Mouse (Mus musculus) heart, postnatal 25 days (tissue): ENCODE measurements around the gene Abr. TPM values are rescaled to one million over a fixed set of nuclear protein-coding genes. Genes with fewer than 3 reads are reported as not detected.
A peak's percentile ranks its signal among the peaks of the same experiment; 100 is the strongest.

Experiments
- DNase-seq: peaks from one replicate; pipeline ENCODE4 v3.0.0; 2022; ENCODE audit warnings: low spot score
- intact Hi-C: fragments of 180-260 bp; cut with DNase I; formaldehyde crosslinking; loops from one replicate; pipeline ENCODE4 v1.15.1; 2025
- total RNA-seq, 2 experiments: library from RNA; stranded (reverse); gene quantifications; 2 replicates each; pipeline ENCODE4 v1.2.3; 2021

The Abr gene
- total RNA-seq, 2 experiments from 2014 or later: 26.2 to 29.5 TPM

DNA sequence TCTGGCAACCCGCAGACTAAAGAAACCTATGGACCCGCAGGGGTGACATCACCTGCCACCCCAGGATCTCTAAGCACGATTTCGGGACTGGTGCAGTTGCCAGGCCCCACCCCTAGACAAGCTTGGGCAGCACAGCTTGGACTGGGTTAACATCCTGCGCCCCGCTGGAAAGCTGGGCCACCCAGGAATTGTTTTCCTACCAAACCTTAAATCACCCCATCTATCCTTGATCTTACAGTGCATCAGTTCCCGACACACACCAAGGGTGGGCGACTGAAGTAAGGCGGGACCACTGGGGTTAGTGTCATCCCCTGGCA is 50.5 kb downstream of the Abr start:
- DNase-seq: no peak
- intact Hi-C loops: no loop called here

DNA sequence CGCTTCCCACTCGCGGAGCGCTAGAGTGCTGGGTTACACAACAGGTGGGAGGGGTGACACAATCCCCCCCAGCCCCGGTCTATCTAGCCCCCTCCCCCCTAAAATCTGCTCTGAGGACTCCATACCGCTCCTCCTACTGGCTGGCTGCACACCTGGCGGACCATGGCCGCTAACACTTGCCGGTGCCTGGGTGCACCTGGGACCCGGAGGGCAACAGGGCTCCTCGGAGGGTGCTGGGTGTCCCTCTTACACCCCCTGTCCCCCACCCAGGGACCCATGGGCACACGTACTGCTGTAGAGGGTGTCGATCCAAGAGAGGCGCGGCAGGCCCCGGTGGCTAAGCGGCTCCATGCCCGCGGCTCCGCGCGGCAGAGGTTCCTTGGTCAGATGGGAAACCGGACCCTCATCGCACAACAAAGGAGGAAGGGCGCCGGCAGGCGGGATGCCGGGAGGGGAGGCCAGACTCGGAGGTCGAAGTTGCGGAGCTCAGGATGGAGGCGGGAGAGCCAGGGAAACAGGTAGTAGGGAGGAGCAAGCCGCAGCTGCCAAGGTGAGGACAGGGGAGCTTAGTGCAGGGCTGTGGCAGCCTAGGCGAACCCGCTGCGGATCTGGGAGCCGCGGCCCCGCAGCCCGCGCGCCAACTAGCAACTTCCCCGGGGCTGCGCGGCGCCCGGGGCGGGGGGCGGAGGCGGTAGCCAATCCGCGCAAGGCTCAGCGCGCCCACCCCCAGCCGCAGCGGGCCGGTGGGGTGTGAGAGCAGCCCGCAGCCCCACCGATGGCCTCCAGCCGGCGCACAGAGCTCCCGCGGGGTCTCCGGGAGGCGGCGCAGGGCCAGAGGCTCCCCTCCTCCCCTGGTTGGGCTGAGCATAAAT is 51.1 kb downstream of the Abr start:
- intact Hi-C loops: no loop called here
- DNase-seq: no peak

DNA sequence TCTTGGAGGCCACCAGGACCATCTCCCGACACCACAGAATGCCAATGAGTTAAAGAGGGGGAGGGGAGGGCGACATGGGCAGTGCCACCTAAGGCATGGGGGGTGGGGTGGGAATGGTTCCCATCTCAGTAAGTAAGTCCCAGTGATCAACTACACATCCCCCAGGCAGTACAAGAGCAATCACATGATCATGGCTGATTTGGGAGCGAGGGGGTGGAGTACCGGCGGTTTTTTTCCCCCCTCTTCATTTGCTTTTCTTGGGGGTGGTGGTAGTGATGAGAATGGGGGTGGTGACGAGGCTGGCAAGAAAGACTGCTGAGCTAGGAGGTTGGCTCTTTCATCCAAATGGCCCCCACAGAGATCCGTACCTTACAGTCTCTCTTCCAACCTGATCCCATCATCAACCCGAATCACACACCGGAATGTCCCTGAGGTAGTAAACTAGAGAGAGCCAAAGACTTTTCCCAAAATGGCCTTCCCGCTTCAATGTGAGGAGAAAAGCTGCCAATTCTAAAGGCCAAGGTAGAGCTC is 51.8 kb downstream of the Abr start:
- intact Hi-C loops: no loop called here

GRCm38 (mm10) chr11:76569436-76569835 is 52.7 kb downstream of the Abr start:
- no peak for DNase-seq
- intact Hi-C loops: no loop called here

More for the DNA sequence above, 51.8 kb downstream of the Abr start:
- DNase-seq: no peak

- intact Hi-C loops: no loop called here
- DNase-seq: no peak
Measured at GRCm38 (mm10) chr11:76566081-76566480, 56.0 kb downstream of the Abr start.

DNA sequence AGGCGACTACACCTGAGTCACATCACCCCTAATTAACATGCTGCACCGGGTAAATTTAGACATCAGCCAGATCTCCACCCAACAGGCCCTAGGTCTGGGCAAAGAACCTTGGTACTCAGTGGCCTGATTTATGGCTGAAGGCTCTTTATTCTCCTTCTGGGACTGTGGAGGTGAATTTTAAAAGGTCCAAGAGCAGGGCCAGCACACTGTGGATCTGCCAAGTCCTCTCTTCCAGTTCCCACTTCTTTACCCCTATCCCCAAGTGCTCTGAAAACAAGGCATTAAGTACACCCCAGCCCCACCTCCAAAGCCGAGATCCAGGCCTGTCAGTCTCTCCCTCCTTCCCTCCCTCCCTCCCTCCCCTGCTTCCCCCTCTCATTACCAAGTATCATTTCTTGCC is 59.5 kb downstream of the Abr start:
- no peak for DNase-seq
- intact Hi-C loops: no loop called here

GRCm38 (mm10) chr11:76562165-76562564 is 59.9 kb downstream of the Abr start:
- no peak for DNase-seq
- intact Hi-C loops: no loop called here

- DNase-seq: no peak
- intact Hi-C loops: no loop called here
Measured at GRCm38 (mm10) chr11:76557837-76558236, 64.3 kb downstream of the Abr start.

DNA sequence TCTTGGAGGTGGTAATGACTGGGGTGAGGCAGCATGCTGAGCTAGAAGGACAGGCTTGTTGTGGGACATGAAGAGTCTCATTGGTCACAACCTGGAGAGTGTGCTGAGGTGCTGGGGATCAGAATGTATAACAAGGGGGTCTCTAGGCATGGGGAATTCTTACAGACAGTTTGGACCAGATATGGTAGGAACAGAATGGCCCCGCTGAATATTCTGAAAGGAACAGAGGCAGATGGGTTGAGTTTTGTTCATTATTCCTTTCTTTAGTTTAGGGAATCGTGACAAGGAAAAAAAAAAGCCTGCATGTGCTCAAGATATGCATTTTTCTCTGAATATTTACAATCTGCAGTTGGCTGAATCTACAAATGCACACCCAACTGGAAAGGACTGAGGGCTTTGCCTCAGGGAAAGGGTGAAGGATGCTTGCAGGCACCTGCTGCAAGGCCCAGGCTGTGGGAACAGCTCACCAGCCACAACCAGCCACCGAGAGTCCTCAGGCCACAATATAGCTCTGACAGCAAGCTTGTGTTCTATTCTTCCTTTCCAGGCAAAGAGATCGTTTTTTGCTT is 73.9 kb downstream of the Abr start:
- intact Hi-C loops: loop anchor here (10.0 kb wide), 1 partner anchor 97 kb away; no protein-coding TSS in a partner anchor
- DNase-seq: no peak

DNA sequence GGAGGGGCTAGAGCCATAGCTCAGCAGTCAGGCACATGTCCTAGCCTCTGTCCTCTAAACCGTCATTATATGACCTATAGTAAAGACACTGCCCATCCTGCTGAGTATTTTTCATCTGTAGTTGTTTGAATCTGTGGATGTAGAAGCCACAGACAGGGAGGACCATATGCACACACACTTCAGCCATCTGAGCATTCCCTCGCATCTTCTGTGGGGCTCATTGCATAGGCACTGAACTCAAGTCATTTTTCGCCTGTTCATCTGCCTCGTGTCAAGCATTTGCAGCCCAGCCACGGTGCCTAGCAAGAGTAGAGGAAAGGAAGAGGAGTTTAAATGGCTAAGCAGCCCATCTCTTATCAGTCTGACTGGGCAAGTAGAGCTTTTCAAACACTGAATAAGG is 74.7 kb downstream of the Abr start:
- intact Hi-C loops: loop anchor here (10.0 kb wide), 1 partner anchor 97 kb away; no protein-coding TSS in a partner anchor
- no peak for DNase-seq

DNA sequence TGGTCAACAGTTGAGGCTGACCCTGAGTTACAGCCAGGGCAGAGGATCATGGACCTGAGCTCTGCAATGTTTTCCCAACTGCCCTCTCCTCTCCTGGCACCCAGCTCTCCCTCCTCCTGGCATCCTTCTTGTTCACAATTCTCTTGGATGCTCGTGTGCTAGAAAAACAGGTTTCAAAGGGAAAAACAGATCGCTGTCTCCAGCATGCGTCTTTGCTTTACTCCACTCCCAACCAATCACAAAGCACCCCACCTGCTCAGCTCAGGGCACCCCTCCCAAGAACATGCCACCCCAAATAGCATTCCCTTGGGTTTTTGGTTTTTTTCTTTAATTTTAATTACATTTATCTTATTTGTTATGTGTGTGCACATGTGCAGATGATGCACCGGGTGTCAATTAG is 75.7 kb downstream of the Abr start:
- intact Hi-C loops: loop anchor here (10.0 kb wide), 1 partner anchor 98 kb away; no protein-coding TSS in a partner anchor
- no peak for DNase-seq

DNA sequence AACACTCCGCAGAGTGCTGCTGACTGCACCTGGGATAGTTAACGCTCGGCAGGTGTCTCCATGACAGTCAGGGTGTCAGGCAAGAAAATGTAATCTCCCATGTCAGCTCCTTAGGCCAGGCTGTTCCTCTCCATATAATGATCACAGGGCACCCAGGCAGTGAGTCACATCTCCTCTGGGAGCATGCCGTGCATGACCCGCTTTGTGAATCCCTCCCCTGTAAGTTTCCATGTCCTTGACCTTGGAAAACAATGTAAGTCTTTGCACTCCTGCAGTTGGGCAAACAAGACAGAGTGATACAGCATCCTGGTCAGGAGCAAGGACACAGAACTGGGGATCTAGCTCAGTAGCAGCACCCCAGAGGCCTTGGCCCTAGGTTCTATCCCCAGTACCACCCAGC is 78.8 kb downstream of the Abr start:
- intact Hi-C loops: loop anchor here (10.0 kb wide), 1 partner anchor 102 kb away; no protein-coding TSS in a partner anchor

GRCm38 (mm10) chr11:76540973-76541372 is 81.1 kb downstream of the Abr start:
- intact Hi-C loops: loop anchor here (1.0 to 10.0 kb wide), 2 partner anchors 37 to 104 kb away; no protein-coding TSS in a partner anchor
- peak; percentile 15 for DNase-seq

More for the DNA sequence above, 78.8 kb downstream of the Abr start:
- no peak for DNase-seq

DNA sequence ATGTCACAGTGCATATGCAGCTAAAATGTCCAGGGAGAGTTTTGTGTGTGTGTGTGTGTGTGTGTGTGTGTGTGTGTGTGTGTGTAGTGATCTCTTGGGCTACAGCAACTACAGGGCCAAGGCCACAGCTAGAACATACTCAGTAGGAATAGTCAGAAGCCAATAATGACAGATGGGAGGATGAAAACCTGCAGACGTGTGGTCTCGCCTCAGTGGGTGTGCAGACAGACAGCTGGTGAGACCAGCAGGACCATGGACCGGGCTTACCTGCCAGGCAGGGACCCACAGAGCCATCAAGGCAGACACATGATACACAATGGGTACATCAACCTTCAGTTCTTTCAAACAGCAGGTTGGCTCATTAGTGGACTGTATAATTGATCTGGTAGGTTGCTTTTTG is 84.7 kb downstream of the Abr start:
- DNase-seq: no peak
- intact Hi-C loops: no loop called here

DNA sequence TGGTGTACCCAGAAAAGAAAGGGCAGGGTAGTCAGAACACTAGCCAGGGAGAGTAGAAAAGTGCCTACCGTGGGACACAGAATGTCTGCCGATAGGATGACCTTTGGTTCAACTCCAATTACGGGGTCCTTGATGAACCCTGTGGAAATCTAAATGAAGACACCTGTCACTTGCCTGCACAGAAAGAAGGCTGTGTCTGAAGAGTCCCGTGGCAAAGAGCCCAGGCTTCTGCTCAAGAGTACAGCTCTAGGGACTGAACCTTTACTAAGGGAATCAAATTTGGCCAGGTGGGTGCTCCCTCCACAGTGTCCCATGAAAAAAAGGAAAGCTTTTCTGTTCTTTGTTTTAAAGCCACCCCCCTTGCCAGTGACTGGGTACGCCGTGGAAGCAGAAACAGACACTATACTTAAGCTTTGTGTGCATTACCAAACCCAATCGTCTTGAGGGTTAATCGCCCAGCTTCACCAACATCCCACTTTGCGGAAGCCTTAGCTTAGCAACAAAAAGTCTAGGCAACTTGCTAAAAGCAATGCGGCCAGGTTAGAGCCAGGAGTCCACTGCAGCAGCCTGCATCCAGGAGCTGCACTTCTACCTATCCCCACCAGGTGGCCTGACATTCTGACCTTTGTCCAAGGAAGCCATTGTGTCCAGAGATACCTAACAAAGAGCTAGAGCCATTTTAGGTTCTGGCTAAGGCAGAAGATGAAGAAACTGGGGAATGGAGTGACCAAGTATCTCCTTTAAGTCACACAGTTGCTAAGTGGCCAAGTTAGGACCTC is 85.3 kb downstream of the Abr start:
- DNase-seq: no peak
- intact Hi-C loops: no loop called here

- intact Hi-C loops: no loop called here
Measured at GRCm38 (mm10) chr11:76532001-76532400, 90.1 kb downstream of the Abr start.

DNA sequence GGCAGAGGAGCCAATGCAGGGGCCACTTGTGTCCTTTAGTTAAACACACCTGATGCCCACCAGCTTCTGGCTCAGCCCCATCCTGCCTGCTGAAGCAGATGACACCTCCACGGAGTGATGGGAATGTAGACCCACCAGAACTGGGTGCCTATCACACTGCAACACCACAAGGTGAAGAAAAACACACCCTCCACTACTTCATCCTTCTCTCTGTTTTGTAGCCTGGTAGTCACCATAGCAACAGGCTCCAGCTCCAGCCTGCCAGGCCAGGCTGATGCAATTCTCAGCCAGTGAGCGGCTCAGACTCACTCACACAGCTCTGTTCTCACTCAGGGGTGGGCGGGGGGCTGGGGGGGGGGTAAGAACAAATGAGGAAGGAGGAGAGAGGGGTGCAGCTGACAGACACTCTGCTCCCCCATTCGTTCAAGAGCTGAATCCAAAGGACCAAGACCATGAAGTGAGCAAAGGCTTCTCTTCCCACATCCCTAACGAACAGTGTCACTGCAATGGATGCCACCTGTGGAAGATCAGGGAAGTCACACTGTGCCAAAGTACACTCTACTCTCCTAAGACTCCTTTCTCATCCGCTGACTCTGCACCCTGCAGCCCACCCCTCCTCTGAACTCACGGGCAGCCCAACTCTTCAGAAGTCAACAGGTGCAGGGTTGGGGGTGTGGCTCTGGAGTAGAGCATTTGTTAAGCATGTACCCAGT is 91.0 kb downstream of the Abr start:
- intact Hi-C loops: no loop called here
- no peak for DNase-seq

More at GRCm38 (mm10) chr11:76532001-76532400, 90.1 kb downstream of the Abr start:
- DNase-seq: no peak

DNA sequence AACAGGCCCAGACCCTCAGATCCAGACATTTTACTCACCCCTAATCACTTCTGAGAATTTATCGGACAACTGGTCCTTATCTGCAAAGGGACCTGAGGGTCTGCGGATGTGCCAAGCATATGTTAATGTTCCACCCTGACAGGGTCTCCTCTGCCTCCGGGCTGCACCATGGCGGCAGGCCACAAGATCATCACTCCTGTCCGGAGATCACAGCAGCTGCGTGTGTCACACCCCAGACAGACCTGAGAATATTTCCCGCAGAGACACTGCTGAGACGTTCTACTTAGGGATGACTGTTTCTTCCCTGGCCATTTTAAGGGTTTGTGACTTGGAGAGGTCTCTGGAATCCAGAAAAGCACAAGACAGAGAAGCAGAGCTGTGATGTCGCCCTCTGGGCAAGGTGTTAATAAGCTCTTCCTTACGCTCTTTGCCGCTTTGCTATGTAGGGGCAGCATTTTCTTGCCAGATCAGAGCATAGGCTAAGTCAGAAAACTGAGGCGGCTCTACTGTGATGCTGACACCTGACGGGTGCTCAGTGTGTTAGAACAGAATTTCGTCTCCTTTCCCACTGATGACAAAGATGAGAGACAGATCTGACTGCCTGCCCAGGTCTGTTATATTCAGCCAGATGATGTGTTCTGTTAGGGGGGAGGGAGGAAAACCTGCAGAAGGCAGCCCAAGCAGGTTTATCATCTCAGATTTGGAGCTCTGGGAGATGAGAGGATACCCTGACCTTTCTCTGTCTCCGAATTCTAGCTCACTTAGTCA is 91.8 kb downstream of the Abr start:
- no peak for DNase-seq
- intact Hi-C loops: no loop called here
